19 mouse cellular contexts compared by ENCODE assay signal in the genomic region with DNA sequence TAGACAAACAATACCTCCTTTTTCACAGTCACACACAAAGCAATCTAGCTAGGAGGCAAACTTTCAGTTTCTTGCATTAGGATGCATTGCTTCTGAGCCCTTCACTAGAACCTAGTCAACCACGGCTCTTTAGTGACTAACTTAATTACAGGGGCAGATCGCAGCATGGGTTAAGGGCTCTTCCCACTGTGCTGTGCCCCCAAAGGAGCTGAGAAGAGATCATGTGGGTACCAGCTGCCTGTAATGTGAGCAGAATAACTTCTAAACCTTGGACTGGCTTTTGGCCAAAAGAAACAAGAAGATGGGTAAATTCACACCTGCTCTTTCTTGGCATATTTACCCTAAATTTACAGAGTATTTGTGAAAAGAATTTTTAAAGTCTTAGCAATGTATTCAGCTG.
DNase-seq lines count a peak whose midpoint lies in the region; ATAC-seq and TF ChIP-seq lines count a peak whose summit lies in the region.
"Had no signal": no experiment of that assay in that cellular context is flagged by ENCODE, and none has a peak within 500 bp of the region (broad histone marks: within the 10 kb centered on the region; RNA-seq: fewer than 3 reads in every experiment).

No protein-coding gene starts in this region.

- H3K36me3 ChIP-seq in hindbrain, embryonic 11.5 days (ENCODE audit: control insufficient read depth, insufficient read depth, low read length): no peaks in the 10 kb centered on the region
- H3K36me3 ChIP-seq in hindbrain, embryonic 13.5 days: no peaks in the 10 kb centered on the region
- no peaks in the 10 kb centered on the region for H3K36me3 ChIP-seq in midbrain, postnatal 0 days (ENCODE audit: insufficient read depth, low read length)
- H3K36me3 ChIP-seq in midbrain, embryonic 15.5 days (replicated peaks): no peaks in the 10 kb centered on the region
- no peaks in the 10 kb centered on the region for H3K36me3 ChIP-seq in liver, postnatal 0 days (replicated peaks; ENCODE audit: insufficient read depth, low read length)
- H3K36me3 ChIP-seq: embryonic facial prominence, embryonic 15.5 days; heart, embryonic 15.5 days; limb, embryonic 12.5 days had no signal

- H3K9me3 ChIP-seq in hindbrain, embryonic 11.5 days (ENCODE audit: control insufficient read depth, low read length): no peaks in the 10 kb centered on the region
- H3K9me3 ChIP-seq in hindbrain, embryonic 13.5 days: no peaks in the 10 kb centered on the region
- H3K9me3 ChIP-seq in midbrain, postnatal 0 days (ENCODE audit: low read length): no peaks in the 10 kb centered on the region
- H3K9me3 ChIP-seq in midbrain, embryonic 15.5 days: no peaks in the 10 kb centered on the region
- no peaks in the 10 kb centered on the region for H3K9me3 ChIP-seq in liver, postnatal 0 days (ENCODE audit: low read length)
- H3K9me3 ChIP-seq: embryonic facial prominence, embryonic 15.5 days; heart, embryonic 15.5 days; limb, embryonic 12.5 days had no signal

- no peak overlapping the region for H3K4me3 ChIP-seq in hindbrain, embryonic 11.5 days (ENCODE audit: low read depth, low read length)
- H3K4me3 ChIP-seq in hindbrain, embryonic 13.5 days: no peak overlapping the region
- no peak overlapping the region for H3K4me3 ChIP-seq in midbrain, postnatal 0 days (ENCODE audit: low read depth, low read length)
- H3K4me3 ChIP-seq in midbrain, embryonic 15.5 days: no peak overlapping the region
- no peak overlapping the region for H3K4me3 ChIP-seq in liver, postnatal 0 days (ENCODE audit: low read depth, low read length)
- H3K4me3 ChIP-seq: embryonic facial prominence, embryonic 15.5 days; heart, embryonic 15.5 days; limb, embryonic 12.5 days had no signal

- TF ChIP-seq CTCF in midbrain, postnatal 0 days (IDR thresholded peaks at IDR 0.05): no peak
- no peak for TF ChIP-seq CTCF in liver, postnatal 0 days (IDR thresholded peaks at IDR 0.05; ENCODE audit: low read depth)

- no peaks in the 10 kb centered on the region for H3K27me3 ChIP-seq in hindbrain, embryonic 11.5 days (ENCODE audit: control insufficient read depth, insufficient read depth, low read length)
- H3K27me3 ChIP-seq in hindbrain, embryonic 13.5 days: no peaks in the 10 kb centered on the region
- no peaks in the 10 kb centered on the region for H3K27me3 ChIP-seq in midbrain, postnatal 0 days (ENCODE audit: insufficient read depth, low read length)
- H3K27me3 ChIP-seq in midbrain, embryonic 15.5 days (replicated peaks): no peaks in the 10 kb centered on the region
- H3K27me3 ChIP-seq in liver, postnatal 0 days (ENCODE audit: insufficient read depth, low read length): no peaks in the 10 kb centered on the region
- H3K27me3 ChIP-seq: embryonic facial prominence, embryonic 15.5 days; heart, embryonic 15.5 days; limb, embryonic 12.5 days had no signal

- ATAC-seq in hindbrain, embryonic 11.5 days (ENCODE audit: low FRiP score): no peak
- ATAC-seq in hindbrain, embryonic 13.5 days (ENCODE audit: low FRiP score): no peak
- no peak for ATAC-seq in midbrain, postnatal 0 days (ENCODE audit: low FRiP score)
- ATAC-seq in midbrain, embryonic 15.5 days (replicated peaks): no peak
- ATAC-seq in liver, postnatal 0 days: no peak

- DNase-seq in embryo, embryonic 11 days: peak; percentile 4
- DNase-seq in embryo, embryonic 10.5 days (ENCODE audit: low spot score): no peak
- DNase-seq in hindbrain, embryonic 11.5 days (ENCODE audit: low spot score): peak; percentile 21
- DNase-seq in midbrain, postnatal 0 days (ENCODE audit: low spot score): peak; percentile 19
- DNase-seq in liver, postnatal 0 days: no peak
- no peak for DNase-seq in gastrocnemius, adult 8-10 months (ENCODE audit: low spot score in 2 of 2)
- DNase-seq: adrenal gland, postnatal 14 days; cerebellum, adult 9-11 months; heart, postnatal 4 days; kidney, adult 2 months; kidney, postnatal 10 days; lung, adult 18-20 months had no signal

- TF ChIP-seq EP300 in liver, postnatal 0 days (IDR thresholded peaks at IDR 0.05; ENCODE audit: low read depth): no peak

- H3K4me2 ChIP-seq in hindbrain, embryonic 11.5 days (replicated peaks; ENCODE audit: low read depth, low read length): no peak overlapping the region
- H3K4me2 ChIP-seq in hindbrain, embryonic 13.5 days: no peak overlapping the region
- H3K4me2 ChIP-seq in midbrain, postnatal 0 days (ENCODE audit: low read depth, low read length, poor library complexity, severe bottlenecking): no peak overlapping the region
- no peak overlapping the region for H3K4me2 ChIP-seq in midbrain, embryonic 15.5 days
- no peak overlapping the region for H3K4me2 ChIP-seq in liver, postnatal 0 days (ENCODE audit: low read depth, low read length)
- H3K4me2 ChIP-seq: embryonic facial prominence, embryonic 15.5 days; heart, embryonic 15.5 days; limb, embryonic 12.5 days; liver, embryonic 11.5 days had no signal

- H3K9ac ChIP-seq in hindbrain, embryonic 11.5 days (ENCODE audit: low read depth, low read length): no peak overlapping the region
- H3K9ac ChIP-seq in hindbrain, embryonic 13.5 days: no peak overlapping the region
- H3K9ac ChIP-seq in midbrain, postnatal 0 days (replicated peaks; ENCODE audit: low read length, poor library complexity, severe bottlenecking): no peak overlapping the region
- no peak overlapping the region for H3K9ac ChIP-seq in midbrain, embryonic 15.5 days
- H3K9ac ChIP-seq in liver, postnatal 0 days (replicated peaks): no peak overlapping the region
- H3K9ac ChIP-seq: embryonic facial prominence, embryonic 15.5 days; heart, embryonic 15.5 days; limb, embryonic 12.5 days had no signal

- no peaks in the 10 kb centered on the region for H3K4me1 ChIP-seq in hindbrain, embryonic 11.5 days (replicated peaks; ENCODE audit: control insufficient read depth, insufficient read depth, low read length)
- peaks cover 24% of the 10 kb centered on the region; the same call in 1 of the 2 replicates for H3K4me1 ChIP-seq in hindbrain, embryonic 13.5 days (replicated peaks)
- H3K4me1 ChIP-seq in midbrain, postnatal 0 days (ENCODE audit: insufficient read depth, low read length): no peaks in the 10 kb centered on the region; the same call in 1 of the 2 replicates
- peaks cover 11% of the 10 kb centered on the region for H3K4me1 ChIP-seq in midbrain, embryonic 15.5 days
- H3K4me1 ChIP-seq in liver, postnatal 0 days (ENCODE audit: insufficient read depth): no peaks in the 10 kb centered on the region
- H3K4me1 ChIP-seq: heart, embryonic 15.5 days had no signal

- H3K27ac ChIP-seq in hindbrain, embryonic 11.5 days (ENCODE audit: low read depth, low read length): no peak overlapping the region
- H3K27ac ChIP-seq in hindbrain, embryonic 13.5 days: no peak overlapping the region
- H3K27ac ChIP-seq in midbrain, postnatal 0 days (ENCODE audit: low read depth, low read length): no peak overlapping the region
- H3K27ac ChIP-seq in midbrain, embryonic 15.5 days: no peak overlapping the region
- H3K27ac ChIP-seq in liver, postnatal 0 days (ENCODE audit: low read depth): no peak overlapping the region
- H3K27ac ChIP-seq: embryonic facial prominence, embryonic 15.5 days; heart, embryonic 15.5 days; limb, embryonic 12.5 days; stomach, postnatal 0 days had no signal

- 31% methylated on average over 2 of the region's 2 CpGs for WGBS in hindbrain, embryonic 11.5 days
- WGBS in hindbrain, embryonic 13.5 days: 11% methylated on average over 2 of the region's 2 CpGs
- WGBS in midbrain, postnatal 0 days: 16% methylated on average over 2 of the region's 2 CpGs
- 11% methylated on average over 2 of the region's 2 CpGs for WGBS in midbrain, embryonic 15.5 days
- 88% methylated on average over 2 of the region's 2 CpGs for WGBS in liver, postnatal 0 days (ENCODE audit: insufficient replicate concordance)

Comparison
In these comparisons a context has a peak if more than half of its experiments do, and no peak if none do; other contexts are left out.
1. DNase-seq: peak in embryo, embryonic 11 days (single experiment), hindbrain, embryonic 11.5 days (single experiment) and midbrain, postnatal 0 days (single experiment); none in embryo, embryonic 10.5 days (single experiment), liver, postnatal 0 days (single experiment) and gastrocnemius, adult 8-10 months (0 of 2).